Mouse (Mus musculus) myocyte (in vitro differentiated cells): ENCODE measurements around the gene Gm2663.

ENCODE experiments used
- POLR2A ChIP-seq: IDR thresholded peaks from one replicate; pipeline ENCODE4 v1.6.1; 2011; ENCODE audit warnings: low read depth, mild to moderate bottlenecking, control low read depth, moderate library complexity; ENCODE audit not compliant: insufficient read length
- SRF ChIP-seq: IDR thresholded peaks from one replicate; pipeline ENCODE4 v1.6.1; 2011; ENCODE audit warnings: low read depth; ENCODE audit not compliant: control insufficient read depth, insufficient read length
- USF1 ChIP-seq: IDR thresholded peaks from one replicate; pipeline ENCODE4 v1.6.1; 2011; ENCODE audit warnings: low read depth, mild to moderate bottlenecking, control low read depth, moderate library complexity

- TF ChIP-seq SRF (no peak), POLR2A (no peak), USF1 (no peak)
These were observed 45.5 kb upstream of the Gm2663 start for GRCm38 (mm10) chr6:41044753-41045152.
